Mouse (Mus musculus) T-helper 17 cell (primary cell): ENCODE data around the gene Usp24.

Experiments
- in situ Hi-C, 2 experiments: fragments of 300-600 bp; cut with MboI, MseI; formaldehyde crosslinking; loops; 1 replicate in 1 of 2; 2 replicates in 1 of 2; pipeline ENCODE4 v1.15.1; 2025; ENCODE audit warnings: high pct_unique_total_duplicates in 2 of 2

The Usp24 gene

GRCm38 (mm10) chr4:106483215-106483727, 167.3 kb downstream of the Usp24 start:
- in situ Hi-C loops, result loop anchor here in 1 of 2 experiments (5.0 to 25.0 kb wide), 2 partner anchors 39 to 796 kb away; no protein-coding TSS in a partner anchor

- in situ Hi-C loops, result loop anchor here in 1 of 2 experiments (5.0 to 25.0 kb wide), 2 partner anchors 38 to 797 kb away; no protein-coding TSS in a partner anchor
Observed at GRCm38 (mm10) chr4:106483831-106484230, 167.8 kb downstream of the Usp24 start.

- in situ Hi-C loops, result loop anchor here in 1 of 2 experiments (10.0 to 25.0 kb wide), 2 partner anchors 686 to 803 kb away; no protein-coding TSS in a partner anchor
Observed at GRCm38 (mm10) chr4:106490620-106491019, 174.6 kb downstream of the Usp24 start.
